Mouse (Mus musculus) thymus, adult 2 months (tissue): ENCODE measurements around the gene Oca2.

Source experiments
- CTCF ChIP-seq: fragments of 200-500 bp; IDR thresholded peaks from 2 replicates; pipeline ENCODE4 v1.5.1; 2012; ENCODE audit warnings: mild to moderate bottlenecking, control low read depth, low read length, moderate library complexity, borderline replicate concordance; ENCODE audit not compliant: control insufficient read depth, poor library complexity, insufficient read depth; ENCODE audit errors: extremely low read depth
- POLR2A ChIP-seq: fragments of 200-500 bp; IDR thresholded peaks from 2 replicates; pipeline ENCODE4 v1.6.1; 2012; ENCODE audit warnings: mild to moderate bottlenecking, low read length, control low read depth, moderate library complexity; ENCODE audit not compliant: control insufficient read depth, poor library complexity, insufficient read depth; ENCODE audit errors: extremely low read depth

DNA sequence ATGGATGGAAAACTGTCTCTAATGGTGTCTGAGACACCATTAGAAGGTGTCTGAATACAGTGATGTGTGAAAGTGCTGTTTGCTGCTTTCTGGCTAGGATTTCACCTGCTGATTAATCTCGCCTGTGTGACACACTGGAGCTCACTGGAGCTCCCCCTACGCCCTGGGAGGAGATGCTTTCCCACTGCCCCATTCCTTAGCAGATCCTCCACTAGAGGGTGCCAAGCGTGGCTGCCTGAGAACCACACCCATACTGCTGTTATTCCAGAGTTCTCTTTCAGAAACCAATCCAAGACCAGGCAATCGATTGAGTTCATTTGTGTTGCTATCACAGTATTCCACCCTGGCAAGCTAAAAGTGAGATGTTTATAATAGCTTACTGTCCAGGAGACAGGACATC, 88.2 kb downstream of the Oca2 start:
- TF ChIP-seq CTCF (no peak), POLR2A (no peak)
